Mouse (Mus musculus): ENCODE data around the gene Cyyr1.
A peak's percentile ranks its signal among the peaks of the same experiment; 100 is the strongest.

The Cyyr1 gene

GRCm38 (mm10) chr16:85455043-85455442 lies 98.2 kb downstream of the Cyyr1 start:
- DNase-seq, result no peak

GRCm38 (mm10) chr16:85446306-85446705 lies 106.9 kb downstream of the Cyyr1 start:
- no peak for DNase-seq

GRCm38 (mm10) chr16:85445801-85446200 lies 107.4 kb downstream of the Cyyr1 start:
- peak; percentile 21 for DNase-seq

GRCm38 (mm10) chr16:85435427-85435826 lies 117.8 kb downstream of the Cyyr1 start:
- peak; percentile 24 for DNase-seq

GRCm38 (mm10) chr16:85429173-85429572 lies 124.0 kb downstream of the Cyyr1 start:
- DNase-seq, result no peak

- DNase-seq, result no peak
These were observed 130.3 kb downstream of the Cyyr1 start for GRCm38 (mm10) chr16:85422889-85423288.

- DNase-seq, result peak; percentile 77
These were observed 137.8 kb downstream of the Cyyr1 start for GRCm38 (mm10) chr16:85415415-85415814.

GRCm38 (mm10) chr16:85393430-85393948 lies 159.7 kb downstream of the Cyyr1 start:
- no peak for DNase-seq

- no peak for DNase-seq
These were observed 166.4 kb downstream of the Cyyr1 start for GRCm38 (mm10) chr16:85386801-85387200.

Data from cerebellum, adult 8-10 months (tissue).